Mouse (Mus musculus): ENCODE data around the gene Hist1h3c. TPM values are rescaled to one million over a fixed set of nuclear protein-coding genes. Genes with fewer than 3 reads are reported as not detected.
"Not testable (repeated sequence)": the region's sequence is repeated elsewhere in the genome, so short reads cannot be mapped to it uniquely, and the experiment has no call there.

Hist1h3c gene
- polyA plus RNA-seq, 1 experiment from 2014 or later = 1.1 TPM

GRCm38 (mm10) chr13:23759251-23759771 is 13.9 kb upstream of the Hist1h3c start:
- no peak overlapping the region for H3K9ac ChIP-seq
- no peaks in the 10 kb centered on the region for H3K27me3 ChIP-seq (ENCODE audit: control insufficient read depth, insufficient read depth, low read length)
- H3K36me3 ChIP-seq (replicated peaks; ENCODE audit: control insufficient read depth, insufficient read depth) = no peaks in the 10 kb centered on the region
- ATAC-seq (ENCODE audit: low FRiP score) (no peak), DNase-seq (ENCODE audit: low spot score) (no peak)
- H3K27ac ChIP-seq = no peak overlapping the region
- H3K4me3 ChIP-seq (replicated peaks; ENCODE audit: low read length) = no peak overlapping the region
- H3K4me2 ChIP-seq (replicated peaks) = no peak overlapping the region
- H3K4me1 ChIP-seq (replicated peaks; ENCODE audit: control insufficient read depth, insufficient read depth, low read length) = peaks cover 29% of the 10 kb centered on the region
- no peaks in the 10 kb centered on the region for H3K9me3 ChIP-seq (ENCODE audit: control insufficient read depth, low read length)
- WGBS = 64% methylated on average over 3 of the region's 3 CpGs

GRCm38 (mm10) chr13:23757921-23758320 is 12.5 kb upstream of the Hist1h3c start:
- no peak for ATAC-seq (ENCODE audit: low FRiP score)
- H3K36me3 ChIP-seq (replicated peaks; ENCODE audit: control insufficient read depth, insufficient read depth) = no peaks in the 10 kb centered on the region
- DNase-seq (ENCODE audit: low spot score) = no peak
- H3K4me3 ChIP-seq (replicated peaks; ENCODE audit: low read length) = no peak overlapping the region
- no peak overlapping the region for H3K27ac ChIP-seq
- no peak overlapping the region for H3K9ac ChIP-seq
- 48% methylated on average over 3 of the region's 3 CpGs for WGBS
- H3K27me3 ChIP-seq (ENCODE audit: control insufficient read depth, insufficient read depth, low read length) = no peaks in the 10 kb centered on the region
- no peaks in the 10 kb centered on the region for H3K9me3 ChIP-seq (ENCODE audit: control insufficient read depth, low read length)
- H3K4me2 ChIP-seq (replicated peaks) = no peak overlapping the region
- H3K4me1 ChIP-seq (replicated peaks; ENCODE audit: control insufficient read depth, insufficient read depth, low read length) = peaks cover 18% of the 10 kb centered on the region

- H3K9ac ChIP-seq = peak overlapping the region; percentile 62
- peaks cover 17% of the 10 kb centered on the region for H3K4me1 ChIP-seq (replicated peaks; ENCODE audit: control insufficient read depth, insufficient read depth, low read length)
- no peaks in the 10 kb centered on the region for H3K27me3 ChIP-seq (ENCODE audit: control insufficient read depth, insufficient read depth, low read length)
- peak overlapping the region; percentile 71 for H3K4me2 ChIP-seq (replicated peaks)
- H3K9me3 ChIP-seq (ENCODE audit: control insufficient read depth, low read length) = no peaks in the 10 kb centered on the region
- H3K4me3 ChIP-seq (replicated peaks; ENCODE audit: low read length) = peak overlapping the region; percentile 33
- ATAC-seq (ENCODE audit: low FRiP score) (no peak; the same call in 1 of the 2 replicates), DNase-seq (ENCODE audit: low spot score) (peak; percentile 35)
- no peaks in the 10 kb centered on the region for H3K36me3 ChIP-seq (replicated peaks; ENCODE audit: control insufficient read depth, insufficient read depth)
- 2% methylated on average over 15 of the region's 23 CpGs for WGBS
- peak overlapping the region; percentile 76 for H3K27ac ChIP-seq
These were observed 11.9 kb upstream of the Hist1h3c start for GRCm38 (mm10) chr13:23757211-23757773.

DNA sequence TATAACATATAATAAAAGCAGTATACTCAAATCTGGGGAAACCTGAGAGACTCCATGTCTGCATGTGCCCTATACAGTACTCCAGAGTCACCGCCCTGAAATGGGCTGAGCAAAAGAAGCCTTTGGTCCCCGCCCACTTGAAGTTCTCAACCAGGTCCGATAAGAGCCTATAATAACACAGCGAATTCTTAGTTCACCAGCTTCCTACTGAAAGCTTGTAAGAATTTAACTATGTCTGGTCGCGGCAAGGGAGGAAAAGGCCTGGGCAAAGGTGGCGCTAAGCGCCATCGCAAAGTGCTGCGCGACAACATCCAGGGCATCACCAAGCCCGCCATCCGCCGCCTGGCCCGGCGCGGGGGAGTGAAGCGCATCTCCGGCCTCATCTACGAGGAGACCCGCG is 11.4 kb upstream of the Hist1h3c start, which contains the start of gene Hist1h4b:
Hist1h4b (plus strand) TSS at position 224 of the 400 bp plus-strand sequence.
- peak; percentile 97 for DNase-seq (ENCODE audit: low spot score)
- WGBS = under 1% methylated on average over 15 of the region's 22 CpGs
- no peaks in the 10 kb centered on the region for H3K27me3 ChIP-seq (ENCODE audit: control insufficient read depth, insufficient read depth, low read length)
- peak within 1 kb of the TSS; percentile 62 for H3K9ac ChIP-seq
- H3K9me3 ChIP-seq (ENCODE audit: control insufficient read depth, low read length) = no peaks in the 10 kb centered on the region
- peak; percentile 79 for ATAC-seq (ENCODE audit: low FRiP score)
- H3K4me3 ChIP-seq (replicated peaks; ENCODE audit: low read length) = peak within 1 kb of the TSS; percentile 33
- H3K4me2 ChIP-seq (replicated peaks) = peak within 1 kb of the TSS; percentile 71
- no peaks in the 10 kb centered on the region for H3K36me3 ChIP-seq (replicated peaks; ENCODE audit: control insufficient read depth, insufficient read depth)
- peak within 1 kb of the TSS; percentile 76 for H3K27ac ChIP-seq
- H3K4me1 ChIP-seq (replicated peaks; ENCODE audit: control insufficient read depth, insufficient read depth, low read length) = peaks cover 17% of the 10 kb centered on the region

DNA sequence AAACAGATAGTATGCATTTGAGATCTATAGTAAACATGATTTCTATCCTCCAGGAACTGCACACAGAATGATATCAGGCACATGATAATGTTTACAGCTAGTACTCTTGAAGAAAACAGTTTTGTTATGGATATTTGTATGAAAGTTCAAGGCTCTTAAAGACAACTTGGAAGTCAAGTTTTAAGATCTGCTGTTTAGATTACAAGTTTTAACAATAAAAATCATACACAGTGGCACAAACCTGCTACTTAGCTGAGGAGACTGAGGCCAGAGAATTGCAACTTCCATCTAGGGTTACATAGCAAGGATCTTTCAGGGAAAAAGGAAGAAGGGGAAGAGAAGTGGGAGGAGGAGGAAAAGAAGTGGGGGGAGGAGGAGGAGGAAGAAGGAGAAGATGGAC is 9.6 kb upstream of the Hist1h3c start:
- H3K9me3 ChIP-seq (ENCODE audit: control insufficient read depth, low read length) = no peaks in the 10 kb centered on the region
- H3K36me3 ChIP-seq (replicated peaks; ENCODE audit: control insufficient read depth, insufficient read depth) = no peaks in the 10 kb centered on the region
- H3K27ac ChIP-seq = no peak overlapping the region
- H3K27me3 ChIP-seq (ENCODE audit: control insufficient read depth, insufficient read depth, low read length) = no peaks in the 10 kb centered on the region
- H3K9ac ChIP-seq = no peak overlapping the region
- no peak for DNase-seq (ENCODE audit: low spot score)
- no peak for ATAC-seq (ENCODE audit: low FRiP score)
- peaks cover 12% of the 10 kb centered on the region for H3K4me1 ChIP-seq (replicated peaks; ENCODE audit: control insufficient read depth, insufficient read depth, low read length)
- no peak overlapping the region for H3K4me2 ChIP-seq (replicated peaks)
- no peak overlapping the region for H3K4me3 ChIP-seq (replicated peaks; ENCODE audit: low read length)

DNA sequence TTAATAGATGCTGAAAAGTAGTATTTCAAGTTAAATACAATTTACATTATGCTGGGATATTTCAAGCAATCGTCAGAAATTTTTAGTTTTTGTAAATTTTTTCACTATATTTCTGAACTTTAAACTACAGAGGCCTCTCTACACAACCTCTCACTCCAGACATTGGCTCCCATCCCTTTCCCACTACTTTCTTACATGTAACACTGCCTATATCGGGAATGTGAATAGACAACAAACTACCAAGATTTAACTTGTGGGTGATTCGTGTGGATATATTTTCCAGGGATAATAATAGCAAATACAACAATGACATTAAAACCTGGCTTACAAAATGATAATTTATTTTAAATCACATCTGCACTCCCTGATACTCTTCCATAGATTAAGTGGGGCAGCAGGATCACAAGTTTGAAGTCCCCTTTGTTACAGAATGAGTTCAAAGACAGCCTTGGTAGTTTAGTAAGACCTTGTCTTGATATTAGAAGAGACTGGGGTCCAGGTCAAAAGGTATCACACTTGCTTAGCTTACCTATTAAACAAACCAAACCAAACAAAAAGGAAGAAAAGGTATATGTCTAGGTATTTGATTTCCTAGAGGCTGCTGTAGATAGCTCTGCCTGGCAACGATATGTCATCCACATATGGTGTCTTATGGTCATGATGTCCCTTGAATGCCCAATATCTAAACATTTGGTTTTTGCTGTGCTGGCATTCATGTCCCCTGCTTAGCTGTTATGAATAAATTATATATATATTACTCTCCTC is 8.1 kb upstream of the Hist1h3c start:
- H3K9me3 ChIP-seq (ENCODE audit: control insufficient read depth, low read length) = no peaks in the 10 kb centered on the region
- 60% methylated on average over 4 of the region's 4 CpGs for WGBS
- H3K36me3 ChIP-seq (replicated peaks; ENCODE audit: control insufficient read depth, insufficient read depth) = no peaks in the 10 kb centered on the region
- DNase-seq (ENCODE audit: low spot score) (no peak), ATAC-seq (ENCODE audit: low FRiP score) (no peak)
- H3K9ac ChIP-seq = no peak overlapping the region
- no peak overlapping the region for H3K27ac ChIP-seq
- no peak overlapping the region for H3K4me2 ChIP-seq (replicated peaks)
- peaks cover 9% of the 10 kb centered on the region for H3K4me1 ChIP-seq (replicated peaks; ENCODE audit: control insufficient read depth, insufficient read depth, low read length)
- H3K4me3 ChIP-seq (replicated peaks; ENCODE audit: low read length) = no peak overlapping the region
- H3K27me3 ChIP-seq (ENCODE audit: control insufficient read depth, insufficient read depth, low read length) = no peaks in the 10 kb centered on the region

GRCm38 (mm10) chr13:23752742-23753172 is 7.4 kb upstream of the Hist1h3c start:
- 3% methylated on average over 6 of the region's 6 CpGs for WGBS
- Histone ChIP-seq H3K27ac (no peak overlapping the region), H3K36me3 (replicated peaks; ENCODE audit: control insufficient read depth, insufficient read depth) (no peaks in the 10 kb centered on the region), H3K4me3 (replicated peaks; ENCODE audit: low read length) (peak overlapping the region; percentile 22; the same call in 1 of the 2 replicates), H3K4me2 (replicated peaks) (peak overlapping the region; percentile 35), H3K4me1 (replicated peaks; ENCODE audit: control insufficient read depth, insufficient read depth, low read length) (peaks cover 9% of the 10 kb centered on the region), H3K9ac (no peak overlapping the region), H3K27me3 (ENCODE audit: control insufficient read depth, insufficient read depth, low read length) (no peaks in the 10 kb centered on the region), H3K9me3 (ENCODE audit: control insufficient read depth, low read length) (no peaks in the 10 kb centered on the region)
- ATAC-seq (ENCODE audit: low FRiP score) (no peak), DNase-seq (ENCODE audit: low spot score) (no peak)

DNA sequence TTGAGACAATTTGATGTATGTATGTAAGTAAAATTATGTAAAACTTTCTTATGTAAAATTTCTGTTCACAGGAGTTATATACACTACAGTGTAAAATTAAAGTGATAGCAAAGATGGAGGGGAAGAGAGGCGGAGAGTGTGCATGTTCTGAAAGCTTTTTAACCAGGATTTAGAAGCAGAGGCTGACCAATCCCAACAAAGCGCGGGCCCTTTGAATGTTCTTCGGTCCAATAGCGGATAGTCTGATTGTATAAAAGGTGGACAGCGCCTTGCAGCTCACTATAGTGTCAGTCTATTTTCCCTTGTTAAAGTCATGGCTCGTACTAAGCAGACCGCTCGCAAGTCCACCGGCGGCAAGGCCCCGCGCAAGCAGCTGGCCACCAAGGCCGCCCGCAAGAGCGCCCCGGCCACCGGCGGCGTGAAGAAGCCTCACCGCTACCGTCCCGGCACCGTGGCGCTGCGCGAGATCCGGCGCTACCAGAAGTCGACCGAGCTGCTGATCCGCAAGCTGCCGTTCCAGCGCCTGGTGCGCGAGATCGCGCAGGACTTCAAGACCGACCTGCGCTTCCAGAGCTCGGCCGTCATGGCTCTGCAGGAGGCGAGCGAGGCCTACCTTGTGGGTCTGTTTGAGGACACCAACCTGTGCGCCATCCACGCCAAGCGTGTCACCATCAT is 6.8 kb upstream of the Hist1h3c start, which contains the start of gene Hist1h3b:
Hist1h3b (plus strand) TSS at position 201 of the 675 bp plus-strand sequence.
- Histone ChIP-seq H3K27ac (peak within 1 kb of the TSS; percentile 93), H3K9ac (peak within 1 kb of the TSS; percentile 60), H3K4me2 (replicated peaks) (peak within 1 kb of the TSS; percentile 70), H3K4me3 (replicated peaks; ENCODE audit: low read length) (peak within 1 kb of the TSS; percentile 40)
- not testable (repeated sequence) for H3K9me3 ChIP-seq (ENCODE audit: control insufficient read depth, low read length); H3K4me1 ChIP-seq (replicated peaks; ENCODE audit: control insufficient read depth, insufficient read depth, low read length); H3K36me3 ChIP-seq (replicated peaks; ENCODE audit: control insufficient read depth, insufficient read depth); H3K27me3 ChIP-seq (ENCODE audit: control insufficient read depth, insufficient read depth, low read length)
- peak; percentile 96 for DNase-seq (ENCODE audit: low spot score)
- under 1% methylated on average over 17 of the region's 47 CpGs for WGBS
- peak; percentile 85 for ATAC-seq (ENCODE audit: low FRiP score)

DNA sequence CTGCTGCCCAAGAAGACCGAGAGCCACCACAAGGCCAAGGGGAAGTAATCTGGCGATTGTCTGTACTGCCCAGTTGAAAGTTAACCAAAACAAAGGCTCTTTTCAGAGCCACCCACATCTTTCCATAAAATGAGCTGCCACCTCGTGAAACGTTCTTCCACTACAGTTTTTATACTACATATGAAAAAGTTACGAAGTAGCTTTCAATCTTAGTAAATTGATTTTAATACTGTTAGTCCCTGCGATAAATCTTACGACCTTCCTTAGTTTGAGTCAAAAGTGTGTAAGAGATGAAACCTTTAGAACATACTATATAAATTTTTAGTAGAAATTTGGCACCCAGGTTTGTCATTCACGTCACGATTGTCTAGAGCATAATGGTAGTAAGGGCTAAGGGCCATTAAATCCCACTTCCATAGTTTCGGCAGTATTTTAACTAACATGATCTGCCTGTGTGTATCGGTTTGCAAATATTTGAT is 6.1 kb upstream of the Hist1h3c start:
- peak overlapping the region; percentile 93 for H3K27ac ChIP-seq
- under 1% methylated on average over 11 of the region's 11 CpGs for WGBS
- H3K9ac ChIP-seq = peak overlapping the region; percentile 60
- peak overlapping the region; percentile 70 for H3K4me2 ChIP-seq (replicated peaks)
- no peak for ATAC-seq (ENCODE audit: low FRiP score)
- peak overlapping the region; percentile 40 for H3K4me3 ChIP-seq (replicated peaks; ENCODE audit: low read length)
- H3K4me1 ChIP-seq (replicated peaks; ENCODE audit: control insufficient read depth, insufficient read depth, low read length) = peaks cover 11% of the 10 kb centered on the region
- H3K36me3 ChIP-seq (replicated peaks; ENCODE audit: control insufficient read depth, insufficient read depth) = no peaks in the 10 kb centered on the region
- DNase-seq (ENCODE audit: low spot score) = no peak
- no peaks in the 10 kb centered on the region for H3K27me3 ChIP-seq (ENCODE audit: control insufficient read depth, insufficient read depth, low read length)
- H3K9me3 ChIP-seq (ENCODE audit: control insufficient read depth, low read length) = no peaks in the 10 kb centered on the region
